Mouse (Mus musculus) MEL (cell line): ENCODE measurements at regions not wholly inside any gene's neighbourhood (a gene's known extent, or its start where the extent isn't known, plus 50 kb on each side); places are given as distances from the start of the nearest gene placed in this dataset.

Source experiments
- DNase-seq: peaks from one replicate; pipeline ENCODE4 v3.0.0; 2011; ENCODE audit warnings: low read depth, low spot score
- H3K27ac ChIP-seq: 2 replicates; pipeline ENCODE4 v1.5.1; 2012; ENCODE audit warnings: low read depth, mild to moderate bottlenecking, control low read depth, low read length, moderate library complexity; ENCODE audit not compliant: control insufficient read depth
- H3K27me3 ChIP-seq, 2 experiments: fragments of 150-350 bp in 1 of 2; sonication (generic) in 1 of 2; 2 replicates each; pipeline ENCODE4 v1.6.1; 2012; ENCODE audit warnings: low read length in 2 of 2, mild to moderate bottlenecking in 2 of 2, improper control_type of control experiment in 1 of 2, moderate library complexity in 1 of 2; ENCODE audit not compliant: insufficient read depth in 2 of 2, control insufficient read depth in 1 of 2
- H3K36me3 ChIP-seq, 2 experiments: 2 replicates each; pipeline ENCODE4 v1.6.1; 2012 to 2014; ENCODE audit warnings: low read length in 2 of 2, improper control_type of control experiment in 1 of 2, inconsistent platforms in 1 of 2, mild to moderate bottlenecking in 1 of 2; ENCODE audit not compliant: insufficient read depth in 2 of 2, control insufficient read depth in 1 of 2
- H3K4me1 ChIP-seq, 2 experiments: fragments of 150-350 bp in 1 of 2; sonication (generic) in 1 of 2; 2 replicates each; pipeline ENCODE4 v1.6.1; 2012; ENCODE audit warnings: low read length in 2 of 2, improper control_type of control experiment in 1 of 2, mild to moderate bottlenecking in 1 of 2; ENCODE audit not compliant: insufficient read depth in 2 of 2, control insufficient read depth in 1 of 2
- H3K4me3 ChIP-seq, 2 experiments: fragments of 150-350 bp in 1 of 2; sonication (generic) in 1 of 2; 2 replicates each; pipeline ENCODE4 v1.5.1; 2012; ENCODE audit warnings: low read depth in 2 of 2, low read length in 2 of 2, mild to moderate bottlenecking in 2 of 2, moderate library complexity in 2 of 2, control low read depth in 1 of 2, improper control_type of control experiment in 1 of 2; ENCODE audit not compliant: control insufficient read depth in 1 of 2, insufficient read depth in 1 of 2
- H3K79me2 ChIP-seq: 2 replicates; pipeline ENCODE4 v1.6.1; 2012; ENCODE audit warnings: mild to moderate bottlenecking, low read length, moderate library complexity; ENCODE audit not compliant: control insufficient read depth, poor library complexity, insufficient read depth
- H3K9ac ChIP-seq: 2 replicates; pipeline ENCODE4 v1.6.1; 2012; ENCODE audit warnings: low read depth, mild to moderate bottlenecking, control low read depth, low read length, moderate library complexity; ENCODE audit not compliant: control insufficient read depth, poor library complexity, severe bottlenecking
- H3K9me3 ChIP-seq: fragments of 150-350 bp; sonication (generic); replicated peaks from 2 replicates; pipeline ENCODE4 v1.6.1; 2012; ENCODE audit warnings: mild to moderate bottlenecking, low read length, improper control_type of control experiment, moderate library complexity; ENCODE audit not compliant: insufficient read depth
- CHD1 ChIP-seq: IDR thresholded peaks from 2 replicates; pipeline ENCODE4 v1.6.1; 2012; ENCODE audit warnings: low read depth, mild to moderate bottlenecking, inconsistent platforms, low read length, improper control_type of control experiment
- CHD2 ChIP-seq: IDR thresholded peaks from 2 replicates; pipeline ENCODE4 v1.6.1; 2011; ENCODE audit warnings: low read length, improper control_type of control experiment
- E2F4 ChIP-seq: IDR thresholded peaks from 2 replicates; pipeline ENCODE4 v1.6.1; 2011; ENCODE audit warnings: low read depth, low read length, improper control_type of control experiment, borderline replicate concordance
- ELF1 ChIP-seq: IDR thresholded peaks from 2 replicates; pipeline ENCODE4 v1.6.1; 2014; ENCODE audit warnings: low read depth, mild to moderate bottlenecking, inconsistent platforms, low read length, improper control_type of control experiment, moderate library complexity
- EP300 ChIP-seq, 2 experiments: IDR thresholded peaks; 2 replicates each; pipeline ENCODE4 v1.6.1; 2011; ENCODE audit warnings: improper control_type of control experiment in 2 of 2, low read length in 2 of 2, low read depth in 1 of 2, mild to moderate bottlenecking in 1 of 2
- ETS1 ChIP-seq: IDR thresholded peaks from 2 replicates; pipeline ENCODE4 v1.6.1; 2012; ENCODE audit warnings: low read depth, mild to moderate bottlenecking, inconsistent platforms, low read length, improper control_type of control experiment, moderate library complexity
- GABPA ChIP-seq: IDR thresholded peaks from 2 replicates; pipeline ENCODE4 v1.6.1; 2012; ENCODE audit warnings: low read depth, mild to moderate bottlenecking, inconsistent platforms, low read length, improper control_type of control experiment, moderate library complexity
- GATA1 ChIP-seq: IDR thresholded peaks from 2 replicates; pipeline ENCODE4 v1.6.1; 2011; ENCODE audit warnings: low read depth, low read length, improper control_type of control experiment
- HCFC1 ChIP-seq: IDR thresholded peaks from 2 replicates; pipeline ENCODE4 v1.6.1; 2012; ENCODE audit warnings: low read depth, mild to moderate bottlenecking, inconsistent platforms, low read length, improper control_type of control experiment, moderate library complexity
- JUND ChIP-seq: IDR thresholded peaks from 2 replicates; pipeline ENCODE4 v1.6.1; 2011; ENCODE audit warnings: low read depth, mild to moderate bottlenecking, improper control_type of control experiment, low read length
- KAT2A ChIP-seq: conservative IDR thresholded peaks from 2 replicates; pipeline ENCODE4 v1.6.1; 2012; ENCODE audit warnings: low read depth, low read length, improper control_type of control experiment, inconsistent platforms
- MAFK ChIP-seq: IDR thresholded peaks from 2 replicates; pipeline ENCODE4 v1.6.1; 2011; ENCODE audit warnings: low read depth, mild to moderate bottlenecking, low read length, improper control_type of control experiment, borderline replicate concordance
- MAZ ChIP-seq: IDR thresholded peaks from 2 replicates; pipeline ENCODE4 v1.6.1; 2012; ENCODE audit warnings: low read depth, mild to moderate bottlenecking, inconsistent platforms, low read length, improper control_type of control experiment
- MXI1 ChIP-seq: IDR thresholded peaks from 2 replicates; pipeline ENCODE4 v1.6.1; 2011; ENCODE audit warnings: mild to moderate bottlenecking, low read depth, low read length, improper control_type of control experiment
- MYB ChIP-seq: IDR thresholded peaks from 2 replicates; pipeline ENCODE4 v1.6.1; 2011; ENCODE audit warnings: mild to moderate bottlenecking, low read depth, low read length, improper control_type of control experiment
- MYC ChIP-seq: IDR thresholded peaks from 2 replicates; pipeline ENCODE4 v1.6.1; 2011; ENCODE audit warnings: low read depth, mild to moderate bottlenecking, low read length, improper control_type of control experiment, moderate library complexity
- POLR2AphosphoS2 ChIP-seq: IDR thresholded peaks from 2 replicates; pipeline ENCODE4 v1.6.1; 2011; ENCODE audit warnings: low read length, improper control_type of control experiment
- POLR2AphosphoS5 ChIP-seq: IDR thresholded peaks from 2 replicates; pipeline ENCODE4 v1.6.1; 2012; ENCODE audit warnings: low read depth, borderline replicate concordance, mild to moderate bottlenecking, inconsistent platforms, low read length, moderate library complexity, mixed read lengths
- RAD21 ChIP-seq: IDR thresholded peaks from 2 replicates; pipeline ENCODE4 v1.6.1; 2011; ENCODE audit warnings: mild to moderate bottlenecking, low read depth, low read length, improper control_type of control experiment
- RCOR1 ChIP-seq: IDR thresholded peaks from 2 replicates; pipeline ENCODE4 v1.6.1; 2012; ENCODE audit warnings: low read depth, mild to moderate bottlenecking, inconsistent platforms, low read length, improper control_type of control experiment
- SMC3 ChIP-seq: IDR thresholded peaks from 2 replicates; pipeline ENCODE4 v1.6.1; 2011; ENCODE audit warnings: low read depth, low read length, improper control_type of control experiment
- USF2 ChIP-seq, 2 experiments: IDR thresholded peaks; 2 replicates each; pipeline ENCODE4 v1.6.1; 2011 to 2012; ENCODE audit warnings: improper control_type of control experiment in 2 of 2, low read length in 2 of 2, borderline replicate concordance in 1 of 2, inconsistent platforms in 1 of 2, low read depth in 1 of 2, mild to moderate bottlenecking in 1 of 2; ENCODE audit not compliant: insufficient read depth in 1 of 2
- ZKSCAN1 ChIP-seq: IDR thresholded peaks from 2 replicates; pipeline ENCODE4 v1.6.1; 2012; ENCODE audit warnings: low read depth, mild to moderate bottlenecking, inconsistent platforms, low read length, improper control_type of control experiment, moderate library complexity
- ZMIZ1 ChIP-seq: IDR thresholded peaks from 2 replicates; pipeline ENCODE4 v1.6.1; 2012; ENCODE audit warnings: low read depth, mild to moderate bottlenecking, inconsistent platforms, low read length, improper control_type of control experiment, moderate library complexity
- ZNF384 ChIP-seq: IDR thresholded peaks from 2 replicates; pipeline ENCODE4 v1.6.1; 2012; ENCODE audit warnings: low read depth, mild to moderate bottlenecking, inconsistent platforms, low read length, improper control_type of control experiment

- no peaks in the 10 kb centered on the region for H3K4me1 ChIP-seq
- DNase-seq = no peak
- H3K27ac ChIP-seq = no peak overlapping the region
- H3K36me3 ChIP-seq = no peaks in the 10 kb centered on the region
- TF ChIP-seq ZMIZ1 (no peak), GABPA (no peak), KAT2A (no peak), RCOR1 (no peak), CHD1 (no peak), HCFC1 (no peak), USF2 (IDR thresholded peaks at IDR 0.05; ENCODE audit: borderline replicate concordance in 1 of 2, insufficient read depth in 1 of 2, low read depth in 1 of 2, low read length in 2 of 2) (no peak), GATA1 (no peak), POLR2AphosphoS5 (no peak), ZNF384 (no peak)
- no peaks in the 10 kb centered on the region for H3K79me2 ChIP-seq
- H3K9ac ChIP-seq = no peak overlapping the region
- no peak overlapping the region for H3K4me3 ChIP-seq
- H3K9me3 ChIP-seq = no peaks in the 10 kb centered on the region
- no peaks in the 10 kb centered on the region for H3K27me3 ChIP-seq
These were observed 1070.9 kb upstream of the Lrrc6 start for GRCm38 (mm10) chr15:67571614-67572013.

DNA sequence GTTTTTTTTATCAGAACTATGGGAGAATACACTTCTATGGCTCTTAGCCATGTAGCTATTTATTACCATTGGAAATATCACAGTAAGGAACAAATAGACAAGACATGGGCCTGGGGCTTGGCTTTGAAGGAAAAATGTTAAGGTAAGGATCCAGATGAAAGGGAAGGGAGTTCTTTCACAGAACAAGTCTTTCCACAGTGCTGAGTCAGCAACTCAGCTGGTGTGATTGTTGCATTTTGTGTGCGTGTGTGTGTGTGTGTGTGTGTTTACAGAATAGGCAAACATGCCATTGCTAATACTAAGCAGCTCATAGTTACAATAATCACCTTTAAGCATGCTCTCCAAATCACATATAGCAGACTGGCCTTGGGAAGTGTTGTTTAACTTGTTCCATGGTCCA is 1056.6 kb upstream of the Lrrc6 start:
- H3K79me2 ChIP-seq = no peaks in the 10 kb centered on the region
- no peaks in the 10 kb centered on the region for H3K36me3 ChIP-seq
- H3K9ac ChIP-seq = no peak overlapping the region
- H3K4me3 ChIP-seq = no peak overlapping the region
- no peak for DNase-seq
- no peaks in the 10 kb centered on the region; a peak in 2 of 4 replicates for H3K27me3 ChIP-seq
- TF ChIP-seq MAFK (peak; percentile 68), POLR2AphosphoS2 (no peak), CHD2 (no peak), RAD21 (no peak)
- TF ChIP-seq, all 39 proteins: peak for 1
- H3K4me1 ChIP-seq = no peaks in the 10 kb centered on the region
- H3K9me3 ChIP-seq = no peaks in the 10 kb centered on the region
- H3K27ac ChIP-seq = no peak overlapping the region

GRCm38 (mm10) chr15:67551911-67552310 is 1051.2 kb upstream of the Lrrc6 start:
- Histone ChIP-seq H3K27me3 (no peaks in the 10 kb centered on the region; a peak in 1 of 4 replicates), H3K9ac (no peak overlapping the region), H3K79me2 (no peaks in the 10 kb centered on the region), H3K9me3 (no peaks in the 10 kb centered on the region), H3K27ac (no peak overlapping the region), H3K36me3 (no peaks in the 10 kb centered on the region), H3K4me1 (no peaks in the 10 kb centered on the region), H3K4me3 (no peak overlapping the region)
- DNase-seq = no peak
- TF ChIP-seq KAT2A (no peak), ETS1 (no peak), E2F4 (no peak), MXI1 (no peak), MAFK (no peak), JUND (no peak), EP300 (IDR thresholded peaks at IDR 0.05; ENCODE audit: low read depth in 1 of 2, low read length in 2 of 2) (no peak), ELF1 (no peak), ZMIZ1 (no peak), MYC (no peak), MYB (no peak), CHD1 (no peak), MAZ (no peak), POLR2AphosphoS5 (no peak), SMC3 (no peak), ZKSCAN1 (no peak)
